Mouse (Mus musculus) cerebellum, adult 9-10 months (tissue): ENCODE data around the gene 1700013F07Rik.
"Not testable (repeated sequence)": the region's sequence is repeated elsewhere in the genome, so short reads cannot be mapped to it uniquely, and the experiment has no call there.

Experiments
- DNase-seq: peaks from one replicate; pipeline ENCODE4 v3.0.0; 2022

Gene 1700013F07Rik

GRCm38 (mm10) chr3:108554587-108555312 is 20.8 kb downstream of the 1700013F07Rik start:
- DNase-seq = peak; percentile 96

GRCm38 (mm10) chr3:108557888-108558287 is 23.9 kb downstream of the 1700013F07Rik start:
- no peak for DNase-seq

GRCm38 (mm10) chr3:108562133-108562730 is 28.3 kb downstream of the 1700013F07Rik start, which contains the start of gene Tmem167b:
Gene Tmem167b, minus strand, starts transcription at chr3:108562466.
- peak; percentile 97 for DNase-seq

GRCm38 (mm10) chr3:108562777-108563271 is 28.9 kb downstream of the 1700013F07Rik start:
- no peak for DNase-seq

- DNase-seq = peak; percentile 85
These were observed 29.4 kb downstream of the 1700013F07Rik start for GRCm38 (mm10) chr3:108563309-108563708.

- no peak for DNase-seq
These were observed 34.3 kb downstream of the 1700013F07Rik start for GRCm38 (mm10) chr3:108567990-108568877.

GRCm38 (mm10) chr3:108569636-108570035 is 35.7 kb downstream of the 1700013F07Rik start:
- not testable (repeated sequence) for DNase-seq

- no peak for DNase-seq
These were observed 36.9 kb downstream of the 1700013F07Rik start for GRCm38 (mm10) chr3:108570813-108571212.

GRCm38 (mm10) chr3:108571443-108572294 is 37.7 kb downstream of the 1700013F07Rik start, which contains the start of gene Taf13:
Gene Taf13, plus strand, starts transcription at chr3:108571698.
- peak; percentile 97 for DNase-seq

GRCm38 (mm10) chr3:108572309-108573010 is 38.5 kb downstream of the 1700013F07Rik start:
- DNase-seq = no peak

GRCm38 (mm10) chr3:108574018-108574417 is 40.1 kb downstream of the 1700013F07Rik start:
- DNase-seq = no peak

GRCm38 (mm10) chr3:108584580-108584979 is 50.6 kb downstream of the 1700013F07Rik start:
- DNase-seq = no peak

- no peak for DNase-seq
These were observed 54.5 kb downstream of the 1700013F07Rik start for GRCm38 (mm10) chr3:108588446-108588845.

GRCm38 (mm10) chr3:108590786-108591529 is 57.0 kb downstream of the 1700013F07Rik start, which contains the start of gene Wdr47:
Gene Wdr47, plus strand, starts transcription at chr3:108591279.
- peak; percentile 93 for DNase-seq

- no peak for DNase-seq
These were observed 57.9 kb downstream of the 1700013F07Rik start for GRCm38 (mm10) chr3:108591530-108592522.
